Mouse (Mus musculus) C2C12 (cell line): ENCODE results near the gene Pbld1. TPM values are rescaled to one million over a fixed set of nuclear protein-coding genes. Genes with fewer than 3 reads are reported as not detected.

ENCODE experiments used
- H3K27me3 ChIP-seq: one replicate; pipeline ENCODE4 v1.6.1; 2011; ENCODE audit not compliant: control insufficient read depth, insufficient read depth, insufficient read length
- H3K36me3 ChIP-seq: one replicate; pipeline ENCODE4 v1.6.1; 2011; ENCODE audit not compliant: control insufficient read depth, insufficient read depth
- H3K4me3 ChIP-seq: one replicate; pipeline ENCODE4 v1.5.1; 2011; ENCODE audit warnings: mild to moderate bottlenecking, control low read depth; ENCODE audit not compliant: poor library complexity, insufficient read depth, severe bottlenecking
- H3K79me2 ChIP-seq: one replicate; pipeline ENCODE4 v1.6.1; 2011; ENCODE audit not compliant: control insufficient read depth, insufficient read depth
- H3K79me3 ChIP-seq: one replicate; pipeline ENCODE4 v1.6.1; 2011; ENCODE audit warnings: low read depth, control low read depth
- H3ac ChIP-seq: one replicate; pipeline ENCODE3; 2011; ENCODE audit warnings: low read depth; ENCODE audit not compliant: control insufficient read depth, insufficient read length
- CEBPB ChIP-seq: IDR thresholded peaks from one replicate; pipeline ENCODE4 v1.6.1; 2011; ENCODE audit warnings: low read depth, mild to moderate bottlenecking, control low read depth, moderate library complexity
- CTCF ChIP-seq: IDR thresholded peaks from one replicate; pipeline ENCODE4 v1.5.1; 2011; ENCODE audit not compliant: control insufficient read depth, insufficient read depth, insufficient read length
- FOSL1 ChIP-seq: IDR thresholded peaks from one replicate; pipeline ENCODE4 v1.8.0; 2011; ENCODE audit warnings: mild to moderate bottlenecking, low read length; ENCODE audit not compliant: poor library complexity, insufficient read depth, severe bottlenecking
- MAX ChIP-seq: IDR thresholded peaks from one replicate; pipeline ENCODE4 v1.6.1; 2011; ENCODE audit warnings: mild to moderate bottlenecking, control low read depth
- MYOD1 ChIP-seq: IDR thresholded peaks from one replicate; pipeline ENCODE4 v1.6.1; 2011; ENCODE audit warnings: low read depth; ENCODE audit not compliant: control insufficient read depth, insufficient read length
- MYOG ChIP-seq: IDR thresholded peaks from one replicate; pipeline ENCODE4 v1.6.1; 2011; ENCODE audit not compliant: control insufficient read depth, insufficient read length; ENCODE audit errors: extremely low read depth
- USF1 ChIP-seq: IDR thresholded peaks from one replicate; pipeline ENCODE4 v1.6.1; 2011; ENCODE audit warnings: low read depth, mild to moderate bottlenecking, control low read depth, moderate library complexity
- polyA plus RNA-seq: library from polyadenylated mRNA; unstranded; fragments of >200 nt; fragmentation: generic; extraction: Trizol; gene quantifications from one replicate; pipeline ENCODE4 v1.2.1, GENCODE M21; 2012; ENCODE audit warnings: missing spikeins

The Pbld1 gene
- polyA plus RNA-seq, 1 experiment, result 1.4 TPM

DNA sequence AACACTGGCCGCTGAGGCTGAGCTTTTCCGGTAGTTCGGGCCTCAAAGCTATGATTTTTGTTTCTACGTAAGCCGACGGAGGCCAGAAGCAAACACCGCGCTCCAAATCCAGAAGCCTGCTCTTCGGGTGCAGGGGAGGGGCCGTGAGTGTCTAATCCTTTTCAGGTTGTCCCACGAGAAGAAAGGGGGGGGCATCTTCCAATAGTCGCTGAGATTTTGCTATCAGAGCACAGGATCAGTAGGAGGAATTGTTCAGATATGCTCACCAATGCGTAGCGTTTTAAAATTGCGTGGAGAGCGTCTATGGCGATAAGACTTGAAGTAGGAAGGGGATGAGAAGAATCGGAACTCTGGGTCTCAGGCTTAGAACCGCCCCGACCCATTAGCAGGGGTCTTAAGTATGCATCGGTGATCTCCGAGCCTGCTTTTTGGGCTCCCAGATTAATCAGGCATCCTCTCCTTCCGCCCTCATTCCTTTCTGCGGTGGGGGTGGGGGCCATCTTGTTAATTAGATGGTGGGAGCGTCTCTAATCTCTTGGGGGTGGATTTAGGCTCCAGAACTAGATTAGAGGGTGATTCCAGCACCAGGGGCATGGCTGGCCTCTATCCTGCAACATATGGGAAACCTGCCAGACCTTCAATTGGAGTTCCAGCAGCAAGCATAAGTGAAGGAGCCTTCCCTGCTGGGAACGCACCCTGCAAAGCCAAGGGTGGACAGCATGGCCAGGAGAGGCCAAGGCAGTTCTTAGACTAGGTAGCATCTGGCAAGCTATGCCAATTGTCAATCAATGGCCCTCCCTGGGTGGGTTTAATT, 30.0 kb downstream of the Pbld1 start:
- no peaks in the 10 kb centered on the region for H3K79me3 ChIP-seq
- H3K27me3 ChIP-seq, result peaks cover 16% of the 10 kb centered on the region
- no peak overlapping the region for H3K4me3 ChIP-seq

GRCm38 (mm10) chr10:63091915-63092314, 32.0 kb downstream of the Pbld1 start:
- no peak overlapping the region for H3K4me3 ChIP-seq
- no peaks in the 10 kb centered on the region for H3K36me3 ChIP-seq
- no peaks in the 10 kb centered on the region for H3K79me3 ChIP-seq
- peaks cover 16% of the 10 kb centered on the region for H3K27me3 ChIP-seq
- H3ac ChIP-seq, result no peak overlapping the region
- no peaks in the 10 kb centered on the region for H3K79me2 ChIP-seq
- no peak for TF ChIP-seq MAX
- no peak for TF ChIP-seq MYOD1
- no peak for TF ChIP-seq CEBPB
- TF ChIP-seq CTCF, result no peak

More for the DNA sequence above, 30.0 kb downstream of the Pbld1 start:
- no peaks in the 10 kb centered on the region for H3K79me2 ChIP-seq
- H3ac ChIP-seq, result no peak overlapping the region
- no peak for TF ChIP-seq FOSL1
- TF ChIP-seq MAX, result no peak
- no peak for TF ChIP-seq CEBPB
- no peak for TF ChIP-seq MYOG
- TF ChIP-seq CTCF, result no peak
- TF ChIP-seq MYOD1, result no peak
- no peak for TF ChIP-seq USF1
- H3K36me3 ChIP-seq, result no peaks in the 10 kb centered on the region

GRCm38 (mm10) chr10:63092616-63093550, 32.9 kb downstream of the Pbld1 start:
- H3K27me3 ChIP-seq, result peaks cover 19% of the 10 kb centered on the region
- H3K4me3 ChIP-seq, result no peak overlapping the region
- H3K79me2 ChIP-seq, result no peaks in the 10 kb centered on the region
- no peaks in the 10 kb centered on the region for H3K79me3 ChIP-seq
- TF ChIP-seq MYOD1 (no peak), MAX (no peak), CTCF (no peak), USF1 (no peak), FOSL1 (no peak), CEBPB (no peak), MYOG (no peak)
- no peaks in the 10 kb centered on the region for H3K36me3 ChIP-seq
- no peak overlapping the region for H3ac ChIP-seq

GRCm38 (mm10) chr10:63096757-63097156, 36.8 kb downstream of the Pbld1 start:
- Histone ChIP-seq H3K79me2 (no peaks in the 10 kb centered on the region), H3K79me3 (no peaks in the 10 kb centered on the region), H3K4me3 (no peak overlapping the region), H3ac (no peak overlapping the region), H3K27me3 (peaks cover 27% of the 10 kb centered on the region), H3K36me3 (no peaks in the 10 kb centered on the region)
- no peak for TF ChIP-seq USF1
- no peak for TF ChIP-seq MAX
- no peak for TF ChIP-seq CTCF
- TF ChIP-seq MYOG, result no peak
- no peak for TF ChIP-seq MYOD1
- TF ChIP-seq CEBPB, result no peak
- TF ChIP-seq FOSL1, result no peak

- no peak overlapping the region for H3K4me3 ChIP-seq
- peaks cover 25% of the 10 kb centered on the region for H3K27me3 ChIP-seq
- no peaks in the 10 kb centered on the region for H3K79me2 ChIP-seq
- H3K79me3 ChIP-seq, result no peaks in the 10 kb centered on the region
- H3ac ChIP-seq, result no peak overlapping the region
- TF ChIP-seq MYOG (no peak), CTCF (no peak), MYOD1 (no peak), CEBPB (no peak), USF1 (no peak), MAX (no peak)
- no peaks in the 10 kb centered on the region for H3K36me3 ChIP-seq
These were observed 38.2 kb downstream of the Pbld1 start for GRCm38 (mm10) chr10:63098191-63098590.

- H3K36me3 ChIP-seq, result no peaks in the 10 kb centered on the region
- no peak within 1 kb of the TSS for H3ac ChIP-seq
- H3K27me3 ChIP-seq, result peaks cover 17% of the 10 kb centered on the region
- no peaks in the 10 kb centered on the region for H3K79me2 ChIP-seq
- H3K4me3 ChIP-seq, result no peak within 1 kb of the TSS
- H3K79me3 ChIP-seq, result no peaks in the 10 kb centered on the region
- TF ChIP-seq USF1 (no peak), MYOG (no peak), CTCF (no peak), MAX (no peak), CEBPB (no peak), MYOD1 (no peak), FOSL1 (no peak)
These were observed 39.6 kb downstream of the Pbld1 start, which contains the start of gene Atoh7 for GRCm38 (mm10) chr10:63099521-63099920. Atoh7 (plus strand) TSS chr10:63099651.
